Mouse (Mus musculus): ENCODE results near the gene Zfp984. TPM values are rescaled to one million over a fixed set of nuclear protein-coding genes. Genes with fewer than 3 reads are reported as not detected.
"Not testable (repeated sequence)": the region's sequence is repeated elsewhere in the genome, so short reads cannot be mapped to it uniquely, and the experiment has no call there.

Zfp984 gene
- 3.7 and 5.0 TPM in 2 replicates for polyA plus RNA-seq (2015; fragmentation: Nextera tagmentation; extraction: Ambion mirVana)

- WGBS: 9% methylated on average over 15 of the region's 15 CpGs
- H3K27me3 ChIP-seq; H3K27ac ChIP-seq (replicated peaks); ATAC-seq (ENCODE audit: low read depth); H3K9me3 ChIP-seq; H3K4me1 ChIP-seq (replicated peaks); H3K36me3 ChIP-seq: not testable (repeated sequence)
- peak within 1 kb of the TSS; percentile 67 for H3K4me2 ChIP-seq
- peak within 1 kb of the TSS; percentile 68 for H3K9ac ChIP-seq
- peak within 1 kb of the TSS; percentile 42 for H3K4me3 ChIP-seq
Observed at GRCm38 (mm10) chr4:147809292-147809965, at the start of gene Zfp984. Zfp984 (minus strand) TSS chr4:147809788.

GRCm38 (mm10) chr4:147850776-147851175 lies 41.2 kb upstream of the Zfp984 start:
- H3K9ac ChIP-seq: no peak overlapping the region
- no peak for ATAC-seq (ENCODE audit: low read depth)
- WGBS: 75% methylated on average over 2 of the region's 2 CpGs
- peaks cover 4% of the 10 kb centered on the region; the same call in 1 of the 2 replicates for H3K36me3 ChIP-seq
- H3K27ac ChIP-seq (replicated peaks): no peak overlapping the region
- H3K4me1 ChIP-seq (replicated peaks): peaks cover 21% of the 10 kb centered on the region
- H3K4me3 ChIP-seq: no peak overlapping the region
- H3K9me3 ChIP-seq: no peaks in the 10 kb centered on the region
- H3K4me2 ChIP-seq: no peak overlapping the region
- H3K27me3 ChIP-seq: no peaks in the 10 kb centered on the region

- peaks cover 25% of the 10 kb centered on the region for H3K36me3 ChIP-seq
- peaks cover 21% of the 10 kb centered on the region for H3K4me1 ChIP-seq (replicated peaks)
- peak overlapping the region; percentile 72 for H3K4me2 ChIP-seq
- peak overlapping the region; percentile 78 for H3K9ac ChIP-seq
- H3K4me3 ChIP-seq: peak overlapping the region; percentile 75
- H3K9me3 ChIP-seq: peaks cover 5% of the 10 kb centered on the region; the same call in 1 of the 2 replicates
- WGBS: 2% methylated on average over 4 of the region's 4 CpGs
- peak overlapping the region; percentile 49; the same call in 1 of the 2 replicates for H3K27ac ChIP-seq (replicated peaks)
- peak; percentile 74 for ATAC-seq (ENCODE audit: low read depth)
- no peaks in the 10 kb centered on the region for H3K27me3 ChIP-seq
Observed at GRCm38 (mm10) chr4:147848584-147848991, 39.0 kb upstream of the Zfp984 start.

- Histone ChIP-seq H3K9ac (peak within 1 kb of the TSS; percentile 78), H3K4me2 (peak within 1 kb of the TSS; percentile 72), H3K27ac (replicated peaks) (peak within 1 kb of the TSS; percentile 49; the same call in 1 of the 2 replicates), H3K36me3 (peaks cover 32% of the 10 kb centered on the region), H3K4me3 (peak within 1 kb of the TSS; percentile 75), H3K9me3 (peaks cover 12% of the 10 kb centered on the region), H3K27me3 (no peaks in the 10 kb centered on the region), H3K4me1 (replicated peaks) (peaks cover 21% of the 10 kb centered on the region)
- WGBS: 5% methylated on average over 23 of the region's 23 CpGs
- ATAC-seq (ENCODE audit: low read depth): peak; percentile 89
Observed at GRCm38 (mm10) chr4:147847614-147848583, 38.3 kb upstream of the Zfp984 start, which contains the start of gene Zfp933. Zfp933 (minus strand) TSS chr4:147848366.

- H3K27me3 ChIP-seq: no peaks in the 10 kb centered on the region
- no peak overlapping the region for H3K4me2 ChIP-seq
- peaks cover 33% of the 10 kb centered on the region for H3K9me3 ChIP-seq
- no peak overlapping the region for H3K27ac ChIP-seq (replicated peaks)
- H3K36me3 ChIP-seq: peaks cover 58% of the 10 kb centered on the region
- 100% methylated on average over 3 of the region's 3 CpGs for WGBS
- no peak for ATAC-seq (ENCODE audit: low read depth)
- no peak overlapping the region for H3K9ac ChIP-seq
- H3K4me3 ChIP-seq: no peak overlapping the region
- H3K4me1 ChIP-seq (replicated peaks): peaks cover 12% of the 10 kb centered on the region
Observed at GRCm38 (mm10) chr4:147842871-147843270, 33.3 kb upstream of the Zfp984 start.

- ATAC-seq (ENCODE audit: low read depth); H3K4me2 ChIP-seq; H3K27me3 ChIP-seq; H3K9ac ChIP-seq; H3K4me1 ChIP-seq (replicated peaks); H3K27ac ChIP-seq (replicated peaks); H3K4me3 ChIP-seq: not testable (repeated sequence)
- Histone ChIP-seq H3K9me3 (peaks cover 36% of the 10 kb centered on the region), H3K36me3 (peaks cover 39% of the 10 kb centered on the region)
- WGBS: 95% methylated on average over 15 of the region's 26 CpGs
Observed at GRCm38 (mm10) chr4:147839282-147839681, 29.7 kb upstream of the Zfp984 start.

GRCm38 (mm10) chr4:147824389-147824788 lies 14.8 kb upstream of the Zfp984 start:
- Histone ChIP-seq H3K4me2 (no peak overlapping the region), H3K36me3 (peaks cover 75% of the 10 kb centered on the region), H3K27ac (replicated peaks) (no peak overlapping the region), H3K9me3 (peaks cover 84% of the 10 kb centered on the region), H3K9ac (no peak overlapping the region), H3K4me1 (replicated peaks) (no peaks in the 10 kb centered on the region), H3K27me3 (no peaks in the 10 kb centered on the region), H3K4me3 (no peak overlapping the region)
- WGBS: 94% methylated on average over 4 of the region's 4 CpGs
- ATAC-seq (ENCODE audit: low read depth): no peak

GRCm38 (mm10) chr4:147821414-147821813 lies 11.8 kb upstream of the Zfp984 start:
- H3K27ac ChIP-seq (replicated peaks); H3K4me1 ChIP-seq (replicated peaks); ATAC-seq (ENCODE audit: low read depth); H3K4me2 ChIP-seq; H3K27me3 ChIP-seq; H3K9ac ChIP-seq; H3K4me3 ChIP-seq: not testable (repeated sequence)
- H3K9me3 ChIP-seq: peaks cover 66% of the 10 kb centered on the region
- WGBS: 91% methylated on average over 3 of the region's 3 CpGs
- peaks cover 47% of the 10 kb centered on the region for H3K36me3 ChIP-seq

- H3K27me3 ChIP-seq; H3K4me3 ChIP-seq; ATAC-seq (ENCODE audit: low read depth); H3K4me2 ChIP-seq; H3K4me1 ChIP-seq (replicated peaks); H3K9ac ChIP-seq; H3K27ac ChIP-seq (replicated peaks): not testable (repeated sequence)
- peaks cover 53% of the 10 kb centered on the region for H3K9me3 ChIP-seq
- 85% methylated on average over 7 of the region's 7 CpGs for WGBS
- peaks cover 30% of the 10 kb centered on the region for H3K36me3 ChIP-seq
Observed at GRCm38 (mm10) chr4:147819659-147820058, 10.1 kb upstream of the Zfp984 start.

GRCm38 (mm10) chr4:147814592-147815167 lies 5.1 kb upstream of the Zfp984 start:
- no peaks in the 10 kb centered on the region for H3K36me3 ChIP-seq
- WGBS: 89% methylated on average over 2 of the region's 2 CpGs
- no peak overlapping the region for H3K4me2 ChIP-seq
- no peak overlapping the region for H3K9ac ChIP-seq
- H3K9me3 ChIP-seq: peaks cover 13% of the 10 kb centered on the region; the same call in 1 of the 2 replicates
- no peaks in the 10 kb centered on the region for H3K27me3 ChIP-seq
- H3K4me1 ChIP-seq (replicated peaks): no peaks in the 10 kb centered on the region
- H3K27ac ChIP-seq (replicated peaks): no peak overlapping the region
- no peak overlapping the region for H3K4me3 ChIP-seq
- no peak for ATAC-seq (ENCODE audit: low read depth)

- no peak overlapping the region for H3K4me2 ChIP-seq
- WGBS: 49% methylated on average over 5 of the region's 5 CpGs
- H3K36me3 ChIP-seq: no peaks in the 10 kb centered on the region
- peaks cover 9% of the 10 kb centered on the region; the same call in 1 of the 2 replicates for H3K9me3 ChIP-seq
- H3K4me1 ChIP-seq (replicated peaks): peaks cover 9% of the 10 kb centered on the region
- no peak for ATAC-seq (ENCODE audit: low read depth)
- no peak overlapping the region for H3K27ac ChIP-seq (replicated peaks)
- H3K27me3 ChIP-seq: no peaks in the 10 kb centered on the region
- no peak overlapping the region for H3K9ac ChIP-seq
- H3K4me3 ChIP-seq: no peak overlapping the region
Observed at GRCm38 (mm10) chr4:147813249-147813765, 3.7 kb upstream of the Zfp984 start.
